Mouse (Mus musculus): ENCODE measurements at regions not wholly inside any gene's neighbourhood (a gene's known extent, or its start where the extent isn't known, plus 50 kb on each side); places are given as distances from the start of the nearest gene placed in this dataset.

DNA sequence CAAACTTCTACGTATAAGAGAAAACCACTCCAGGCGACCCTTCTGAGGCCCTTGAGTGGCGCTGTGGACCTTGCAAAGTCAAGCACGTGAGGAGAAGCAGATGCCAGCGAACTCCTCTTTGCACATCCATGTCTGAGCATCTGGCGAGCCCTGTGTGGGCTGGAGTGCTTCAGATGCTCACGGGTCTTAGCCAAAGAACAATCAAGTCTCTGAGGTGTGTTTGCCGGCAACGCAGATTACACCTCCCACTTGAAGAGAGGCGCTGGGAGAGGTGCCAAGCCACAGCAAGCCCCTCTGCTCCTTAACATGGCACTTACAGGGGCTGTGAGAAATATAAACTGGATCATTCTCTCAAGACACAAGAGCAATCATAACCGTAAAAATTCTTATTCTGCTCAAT, 122.7 kb upstream of the Tox3 start:
- Histone ChIP-seq H3K9me3 (replicated peaks; ENCODE audit: control insufficient read depth, low read length) (no peaks in the 10 kb centered on the region), H3K4me3 (replicated peaks; ENCODE audit: low read length) (no peak overlapping the region), H3K36me3 (ENCODE audit: control insufficient read depth, insufficient read depth, low read length) (no peaks in the 10 kb centered on the region), H3K27me3 (ENCODE audit: control insufficient read depth, insufficient read depth, low read length) (no peaks in the 10 kb centered on the region), H3K9ac (ENCODE audit: low read length) (no peak overlapping the region), H3K4me2 (ENCODE audit: low read depth, low read length) (no peak overlapping the region), H3K4me1 (ENCODE audit: control insufficient read depth, insufficient read depth, low read length) (no peaks in the 10 kb centered on the region), H3K27ac (ENCODE audit: low read length) (no peak overlapping the region)
- 71% methylated on average over 11 of the region's 11 CpGs for WGBS
- ATAC-seq (ENCODE audit: insufficient read depth, low FRiP score), result no peak

DNA sequence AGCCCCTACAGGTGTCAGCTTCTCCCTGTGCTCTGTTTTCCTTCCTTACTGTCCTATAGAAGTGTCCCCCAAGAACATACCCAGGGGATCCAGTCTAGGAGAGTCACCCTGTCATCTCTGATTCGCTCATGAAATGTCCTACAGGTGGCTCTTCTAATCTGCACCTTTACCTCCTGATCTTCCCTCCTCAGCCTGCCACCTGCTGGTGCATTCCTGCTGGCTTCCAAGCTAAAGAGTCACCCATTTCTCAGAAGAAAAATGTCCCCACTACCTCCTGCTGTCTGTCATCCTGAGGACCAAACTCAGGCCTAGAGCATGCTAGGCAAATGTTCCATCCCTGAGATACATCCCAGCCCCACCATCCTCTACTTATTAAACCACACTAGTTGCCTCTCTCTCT, 115.6 kb upstream of the Tox3 start:
- H3K4me3 ChIP-seq (replicated peaks; ENCODE audit: low read length), result no peak overlapping the region
- no peaks in the 10 kb centered on the region for H3K9me3 ChIP-seq (replicated peaks; ENCODE audit: control insufficient read depth, low read length)
- no peak overlapping the region for H3K27ac ChIP-seq (ENCODE audit: low read length)
- no peaks in the 10 kb centered on the region for H3K36me3 ChIP-seq (ENCODE audit: control insufficient read depth, insufficient read depth, low read length)
- no peak overlapping the region for H3K4me2 ChIP-seq (ENCODE audit: low read depth, low read length)
- ATAC-seq (ENCODE audit: insufficient read depth, low FRiP score), result no peak
- no peak overlapping the region for H3K9ac ChIP-seq (ENCODE audit: low read length)
- 38% methylated on average over 1 of the region's 1 CpGs for WGBS
- H3K27me3 ChIP-seq (ENCODE audit: control insufficient read depth, insufficient read depth, low read length), result no peaks in the 10 kb centered on the region
- no peaks in the 10 kb centered on the region for H3K4me1 ChIP-seq (ENCODE audit: control insufficient read depth, insufficient read depth, low read length)

DNA sequence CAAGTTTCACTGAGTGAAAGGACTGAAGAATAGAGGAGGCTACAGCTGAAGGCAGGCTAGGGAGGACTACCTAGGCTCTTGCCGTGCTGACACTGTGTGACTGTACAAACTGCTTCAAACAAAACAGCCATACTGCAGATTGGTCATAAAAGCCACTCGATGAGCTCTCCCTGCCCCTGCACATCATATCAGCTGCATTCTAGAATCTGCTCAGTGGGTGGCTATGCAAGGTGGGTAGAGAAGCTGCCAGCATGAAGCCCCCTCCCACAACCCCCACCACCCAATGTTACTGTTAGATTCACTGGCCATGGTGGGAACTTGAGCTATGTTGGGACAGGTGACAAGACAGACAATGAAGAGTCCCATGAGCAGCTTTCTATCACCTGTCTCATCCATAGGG, 107.2 kb upstream of the Tox3 start:
- 94% methylated on average over 2 of the region's 2 CpGs for WGBS
- Histone ChIP-seq H3K4me3 (replicated peaks; ENCODE audit: low read length) (no peak overlapping the region), H3K4me1 (ENCODE audit: control insufficient read depth, insufficient read depth, low read length) (no peaks in the 10 kb centered on the region), H3K4me2 (ENCODE audit: low read depth, low read length) (no peak overlapping the region), H3K9me3 (replicated peaks; ENCODE audit: control insufficient read depth, low read length) (no peaks in the 10 kb centered on the region), H3K9ac (ENCODE audit: low read length) (no peak overlapping the region), H3K27ac (ENCODE audit: low read length) (no peak overlapping the region), H3K36me3 (ENCODE audit: control insufficient read depth, insufficient read depth, low read length) (no peaks in the 10 kb centered on the region), H3K27me3 (ENCODE audit: control insufficient read depth, insufficient read depth, low read length) (no peaks in the 10 kb centered on the region)
- no peak for ATAC-seq (ENCODE audit: insufficient read depth, low FRiP score)

DNA sequence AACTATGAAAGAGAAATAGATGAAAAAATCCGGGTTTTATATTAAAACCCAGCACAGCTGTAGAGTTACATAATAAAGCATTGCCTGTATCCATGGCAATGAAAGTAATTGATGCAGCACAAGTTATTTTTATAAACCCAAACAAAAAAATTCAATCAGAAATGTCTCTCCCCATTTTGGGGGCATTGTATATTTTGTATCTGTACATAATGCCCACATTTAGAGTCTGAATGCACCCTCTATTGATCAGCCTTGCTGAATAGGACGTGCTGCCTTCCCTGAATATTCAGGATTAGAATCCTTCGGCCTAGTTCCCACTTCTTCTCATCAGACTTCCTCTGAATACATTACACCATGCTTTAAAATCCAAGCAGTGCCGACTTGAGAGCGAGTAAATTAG, 106.0 kb upstream of the Tox3 start:
- ATAC-seq (ENCODE audit: insufficient read depth, low FRiP score), result no peak
- 77% methylated on average over 5 of the region's 5 CpGs for WGBS
- no peaks in the 10 kb centered on the region for H3K4me1 ChIP-seq (ENCODE audit: control insufficient read depth, insufficient read depth, low read length)
- H3K27ac ChIP-seq (ENCODE audit: low read length), result no peak overlapping the region
- H3K9me3 ChIP-seq (replicated peaks; ENCODE audit: control insufficient read depth, low read length), result no peaks in the 10 kb centered on the region
- H3K4me2 ChIP-seq (ENCODE audit: low read depth, low read length), result no peak overlapping the region
- no peaks in the 10 kb centered on the region for H3K27me3 ChIP-seq (ENCODE audit: control insufficient read depth, insufficient read depth, low read length)
- H3K36me3 ChIP-seq (ENCODE audit: control insufficient read depth, insufficient read depth, low read length), result no peaks in the 10 kb centered on the region
- no peak overlapping the region for H3K4me3 ChIP-seq (replicated peaks; ENCODE audit: low read length)
- H3K9ac ChIP-seq (ENCODE audit: low read length), result no peak overlapping the region

DNA sequence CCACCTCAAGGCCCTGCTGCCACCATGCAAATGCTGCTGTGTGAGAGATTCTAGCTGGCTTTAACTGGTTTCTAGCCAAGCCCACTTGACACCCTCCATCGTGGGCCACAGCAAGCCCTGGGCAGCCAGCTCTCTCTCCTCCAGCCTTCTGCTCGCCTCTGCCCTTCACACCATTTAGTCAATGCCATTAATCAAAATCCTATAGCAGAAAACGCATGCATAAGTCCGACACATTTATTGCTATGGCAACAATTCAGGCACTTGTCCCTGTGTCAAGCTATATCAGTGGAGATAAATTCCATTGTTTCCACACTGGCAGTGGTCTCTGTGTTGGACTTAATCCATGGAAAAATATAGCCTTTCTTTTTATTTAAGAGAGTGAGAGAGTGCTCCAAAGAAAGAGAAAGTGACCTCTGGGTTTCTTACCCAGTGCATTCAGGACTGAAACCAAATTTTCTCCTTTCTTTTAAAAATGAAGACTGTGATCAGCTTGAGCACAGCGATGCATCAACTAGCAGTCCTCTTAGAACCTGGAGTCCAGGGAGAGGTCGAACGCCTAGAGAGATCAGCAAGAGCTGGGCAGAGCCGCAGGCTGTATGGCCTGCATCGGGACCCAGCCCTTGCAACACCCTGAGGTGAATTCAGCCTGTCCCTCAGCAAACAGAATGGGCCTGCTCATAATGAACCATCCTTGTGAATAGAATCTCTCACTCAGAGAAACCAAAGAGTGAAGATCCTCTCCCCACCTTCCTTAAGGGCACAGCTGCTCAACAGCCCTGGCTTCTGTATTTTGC, 93.1 kb upstream of the Tox3 start:
- Histone ChIP-seq H3K27me3 (ENCODE audit: control insufficient read depth, insufficient read depth, low read length) (no peaks in the 10 kb centered on the region), H3K9me3 (replicated peaks; ENCODE audit: control insufficient read depth, low read length) (no peaks in the 10 kb centered on the region), H3K27ac (ENCODE audit: low read length) (no peak overlapping the region), H3K4me3 (replicated peaks; ENCODE audit: low read length) (no peak overlapping the region), H3K36me3 (ENCODE audit: control insufficient read depth, insufficient read depth, low read length) (no peaks in the 10 kb centered on the region), H3K4me1 (ENCODE audit: control insufficient read depth, insufficient read depth, low read length) (no peaks in the 10 kb centered on the region), H3K9ac (ENCODE audit: low read length) (no peak overlapping the region), H3K4me2 (ENCODE audit: low read depth, low read length) (no peak overlapping the region)
- 48% methylated on average over 9 of the region's 9 CpGs for WGBS
- peak; percentile 25; the same call in 1 of the 2 replicates for ATAC-seq (ENCODE audit: insufficient read depth, low FRiP score)

DNA sequence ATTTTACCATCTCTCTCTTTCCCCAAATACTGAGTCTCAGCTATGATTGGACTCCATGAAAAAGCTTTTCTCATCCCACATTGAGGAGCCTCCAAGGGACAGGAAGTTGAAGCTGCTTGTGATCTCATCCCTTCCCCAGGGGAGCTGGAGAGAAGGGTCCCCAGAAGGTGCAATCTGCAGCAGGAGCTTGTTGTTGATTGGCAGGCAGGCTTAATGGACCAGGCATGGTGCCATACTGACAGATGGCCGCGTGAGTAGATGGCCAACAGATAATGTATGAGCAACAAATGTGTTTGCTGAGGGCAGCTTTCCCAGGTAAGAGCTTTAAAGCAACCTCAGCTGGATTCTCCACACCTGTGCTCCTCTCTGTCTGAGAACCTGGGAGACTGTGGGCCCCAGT, 65.9 kb upstream of the Tox3 start:
- Histone ChIP-seq H3K4me1 (ENCODE audit: control insufficient read depth, insufficient read depth, low read length) (no peaks in the 10 kb centered on the region), H3K4me3 (replicated peaks; ENCODE audit: low read length) (no peak overlapping the region), H3K27me3 (ENCODE audit: control insufficient read depth, insufficient read depth, low read length) (no peaks in the 10 kb centered on the region), H3K4me2 (ENCODE audit: low read depth, low read length) (no peak overlapping the region), H3K36me3 (ENCODE audit: control insufficient read depth, insufficient read depth, low read length) (no peaks in the 10 kb centered on the region), H3K9ac (ENCODE audit: low read length) (no peak overlapping the region), H3K27ac (ENCODE audit: low read length) (no peak overlapping the region), H3K9me3 (replicated peaks; ENCODE audit: control insufficient read depth, low read length) (no peaks in the 10 kb centered on the region)
- no peak for ATAC-seq (ENCODE audit: insufficient read depth, low FRiP score)
- WGBS, result 52% methylated on average over 2 of the region's 2 CpGs

All from stomach, embryonic 16.5 days (tissue).